Mouse (Mus musculus): ENCODE measurements at regions not wholly inside any gene's neighbourhood (a gene's known extent, or its start where the extent isn't known, plus 50 kb on each side); places are given as distances from the start of the nearest gene placed in this dataset.

DNA sequence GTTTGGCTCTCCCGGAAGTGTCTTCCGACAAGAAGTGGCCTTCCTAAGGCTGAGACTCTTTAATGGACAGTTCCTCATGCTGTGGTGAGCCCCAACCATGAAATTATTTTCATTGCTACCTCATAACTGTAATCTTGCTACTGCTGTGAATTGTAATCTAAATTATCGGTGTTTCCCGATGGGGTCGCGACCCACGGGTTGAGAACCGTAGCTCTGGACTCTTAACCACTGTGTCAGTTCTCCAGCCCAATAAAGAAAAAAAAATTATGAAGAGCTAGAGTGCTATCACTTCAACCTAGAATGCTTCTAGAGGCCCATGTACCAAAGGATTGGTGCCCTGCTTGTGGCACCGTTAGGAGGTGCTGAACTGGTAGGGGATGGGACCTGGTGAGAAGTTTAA lies 66.7 kb upstream of the Slc38a2 start:
- ATAC-seq (replicated peaks in 1 of 2; ENCODE audit: insufficient read depth in 1 of 2, low FRiP score in 2 of 2, low TSS enrichment in 1 of 2, low read depth in 1 of 2, poor library complexity in 2 of 2, severe bottlenecking in 2 of 2), result no peak

GRCm38 (mm10) chr15:96763611-96764010 lies 64.1 kb upstream of the Slc38a2 start:
- no peak for ATAC-seq (replicated peaks in 1 of 2; ENCODE audit: insufficient read depth in 1 of 2, low FRiP score in 2 of 2, low TSS enrichment in 1 of 2, low read depth in 1 of 2, poor library complexity in 2 of 2, severe bottlenecking in 2 of 2)

DNA sequence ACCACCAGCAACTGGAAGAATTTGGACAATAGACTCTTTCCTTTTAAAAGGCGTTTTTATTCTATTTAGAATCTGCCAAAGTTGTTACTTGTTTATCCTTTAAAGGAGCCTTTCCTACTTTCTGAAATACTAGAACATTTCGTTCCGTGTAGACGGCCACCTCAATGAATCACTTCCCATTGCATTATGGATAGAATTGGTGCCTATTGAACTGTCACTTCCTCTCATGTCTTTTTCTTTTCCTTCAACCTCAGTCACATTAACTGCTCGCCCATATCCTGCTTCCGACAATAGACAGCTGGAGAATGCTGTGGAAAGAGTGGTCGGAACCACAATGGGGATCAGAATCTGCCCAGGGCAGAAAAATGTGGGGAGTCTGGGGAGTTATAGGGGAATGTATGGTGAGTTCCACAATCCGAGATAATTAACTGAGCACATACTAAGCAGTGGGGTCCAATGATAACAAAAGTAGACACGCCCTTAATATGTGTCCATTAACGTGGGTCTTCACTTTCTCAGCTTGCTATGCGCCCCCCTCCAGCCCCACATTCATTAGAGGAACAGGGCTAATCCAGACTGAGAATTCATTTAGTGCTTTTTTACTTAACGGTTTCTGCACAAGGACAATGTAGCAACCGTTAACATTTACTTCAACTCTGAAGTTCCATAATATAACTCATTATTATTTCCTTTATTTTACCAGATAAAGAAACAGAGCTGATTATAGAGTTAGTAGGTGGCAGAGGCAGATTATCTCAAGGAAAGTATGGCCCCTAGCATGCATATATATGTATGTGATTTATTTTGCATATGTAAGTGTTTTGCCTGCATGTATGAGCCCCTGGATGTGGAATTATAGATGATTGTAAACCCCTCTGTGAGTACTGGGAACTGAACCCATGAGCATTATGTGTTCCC lies 59.8 kb upstream of the Slc38a2 start:
- ATAC-seq (replicated peaks in 1 of 2; ENCODE audit: insufficient read depth in 1 of 2, low FRiP score in 2 of 2, low TSS enrichment in 1 of 2, low read depth in 1 of 2, poor library complexity in 2 of 2, severe bottlenecking in 2 of 2), result no peak

DNA sequence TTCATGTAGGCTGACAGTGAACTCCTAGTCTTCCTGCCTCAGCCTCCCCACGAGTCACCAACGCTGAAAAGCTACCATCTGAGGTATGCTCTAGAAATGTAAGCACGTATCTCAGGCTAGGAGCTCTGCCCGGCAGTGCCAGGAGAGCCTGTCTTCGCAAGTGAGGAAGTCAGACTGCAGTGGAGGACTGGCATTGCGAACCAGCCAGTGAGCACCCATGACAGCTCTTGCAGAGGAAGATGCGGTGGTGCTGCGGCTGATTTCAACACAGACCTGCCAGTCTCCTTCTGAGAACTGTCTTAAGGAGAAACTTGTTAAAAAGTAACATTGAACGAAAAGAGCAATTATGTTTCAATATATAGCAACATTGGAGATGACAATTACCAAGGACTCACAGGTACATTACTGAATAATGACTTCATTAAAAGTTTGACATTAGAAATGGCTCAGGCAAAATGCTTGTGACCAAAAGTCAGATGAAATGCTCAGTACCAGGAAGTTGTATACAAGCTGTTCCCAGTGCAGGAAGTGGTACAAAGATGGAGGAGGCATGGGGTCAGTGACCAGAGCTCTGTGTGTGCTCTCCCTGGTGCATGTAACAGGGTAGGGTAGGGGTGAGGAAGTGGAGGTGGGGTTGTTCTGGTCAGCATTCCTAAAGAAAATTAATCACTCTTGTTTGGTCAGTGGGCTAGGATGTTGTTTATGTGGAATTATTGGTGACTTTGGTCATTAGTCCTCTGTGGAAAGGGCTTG lies 58.1 kb upstream of the Slc38a2 start:
- peak; percentile 89 to 93 for ATAC-seq (replicated peaks in 1 of 2; ENCODE audit: insufficient read depth in 1 of 2, low FRiP score in 2 of 2, low TSS enrichment in 1 of 2, low read depth in 1 of 2, poor library complexity in 2 of 2, severe bottlenecking in 2 of 2)

- no peak for ATAC-seq (replicated peaks in 1 of 2; ENCODE audit: insufficient read depth in 1 of 2, low FRiP score in 2 of 2, low TSS enrichment in 1 of 2, low read depth in 1 of 2, poor library complexity in 2 of 2, severe bottlenecking in 2 of 2)
These were observed 56.9 kb upstream of the Slc38a2 start for GRCm38 (mm10) chr15:96756456-96756855.

DNA sequence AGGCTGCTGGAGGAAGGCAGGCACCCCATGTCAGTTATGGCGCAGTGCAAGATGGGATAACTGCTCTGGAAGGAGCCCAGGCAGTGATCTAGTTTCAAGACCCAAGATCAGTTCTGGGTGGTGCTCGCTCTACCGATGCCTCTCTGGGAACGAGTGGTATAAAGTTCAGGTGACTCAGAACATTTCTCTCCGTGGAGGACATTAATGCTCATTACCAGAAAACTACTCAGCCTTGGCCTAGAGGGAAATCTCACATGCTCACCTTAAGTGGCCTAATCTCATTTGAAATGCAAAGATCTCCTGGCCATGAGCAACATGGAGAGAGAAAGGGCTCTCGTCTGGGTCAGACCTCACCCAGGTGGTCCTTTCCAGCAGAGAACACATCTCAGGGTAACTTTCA lies 56.4 kb upstream of the Slc38a2 start:
- no peak for ATAC-seq (replicated peaks in 1 of 2; ENCODE audit: insufficient read depth in 1 of 2, low FRiP score in 2 of 2, low TSS enrichment in 1 of 2, low read depth in 1 of 2, poor library complexity in 2 of 2, severe bottlenecking in 2 of 2)

DNA sequence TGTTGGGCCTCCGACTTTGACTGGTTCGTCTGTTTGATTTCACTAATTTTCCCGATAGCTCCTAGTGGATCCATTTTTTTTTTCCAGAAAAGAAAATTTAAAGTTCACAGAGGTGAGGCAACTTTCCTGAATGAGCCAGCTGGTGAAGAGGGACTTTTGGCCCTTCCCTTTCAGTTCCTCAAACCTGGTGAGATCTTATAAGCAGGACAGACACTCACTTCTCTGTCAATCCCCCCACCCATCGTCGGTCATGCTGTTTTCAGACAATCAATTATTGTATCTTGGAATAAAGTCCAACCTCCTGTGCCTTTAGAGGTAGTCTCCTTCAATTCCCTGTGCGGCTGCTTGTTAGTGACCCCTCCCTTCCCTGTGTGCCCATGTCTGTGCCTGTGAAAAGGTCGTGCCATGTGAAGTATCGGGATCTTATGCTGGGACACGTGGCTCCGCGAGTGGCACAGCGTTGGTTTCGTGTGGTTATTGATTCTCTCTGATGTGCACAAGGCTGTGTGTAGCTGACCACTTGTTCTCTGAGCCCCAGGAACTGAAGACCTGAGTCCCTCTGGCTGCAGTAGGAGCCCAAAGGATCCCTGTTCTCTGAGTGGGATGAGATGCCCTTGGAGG lies 55.9 kb upstream of the Slc38a2 start:
- no peak for ATAC-seq (replicated peaks in 1 of 2; ENCODE audit: insufficient read depth in 1 of 2, low FRiP score in 2 of 2, low TSS enrichment in 1 of 2, low read depth in 1 of 2, poor library complexity in 2 of 2, severe bottlenecking in 2 of 2)

- ATAC-seq (replicated peaks in 1 of 2; ENCODE audit: insufficient read depth in 1 of 2, low FRiP score in 2 of 2, low TSS enrichment in 1 of 2, low read depth in 1 of 2, poor library complexity in 2 of 2, severe bottlenecking in 2 of 2), result no peak
These were observed 54.5 kb upstream of the Slc38a2 start for GRCm38 (mm10) chr15:96754079-96754478.

- ATAC-seq (replicated peaks in 1 of 2; ENCODE audit: insufficient read depth in 1 of 2, low FRiP score in 2 of 2, low TSS enrichment in 1 of 2, low read depth in 1 of 2, poor library complexity in 2 of 2, severe bottlenecking in 2 of 2), result no peak
These were observed 53.2 kb upstream of the Slc38a2 start for GRCm38 (mm10) chr15:96752719-96753118.

DNA sequence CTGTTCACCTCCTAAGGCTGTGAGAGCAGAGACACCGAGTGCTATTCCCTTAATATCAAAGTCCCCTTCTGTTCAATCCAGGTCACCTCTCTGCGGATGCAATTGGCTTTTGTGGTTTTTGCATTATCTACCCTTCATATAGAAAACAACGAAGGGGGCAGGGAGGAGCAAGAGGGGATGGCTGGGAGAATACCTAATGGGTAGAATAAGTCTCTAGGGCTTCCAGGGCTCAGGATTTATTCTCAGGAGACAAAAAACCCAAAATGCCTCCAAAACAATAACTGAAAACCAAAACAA lies 52.5 kb upstream of the Slc38a2 start:
- no peak for ATAC-seq (replicated peaks in 1 of 2; ENCODE audit: insufficient read depth in 1 of 2, low FRiP score in 2 of 2, low TSS enrichment in 1 of 2, low read depth in 1 of 2, poor library complexity in 2 of 2, severe bottlenecking in 2 of 2)

DNA sequence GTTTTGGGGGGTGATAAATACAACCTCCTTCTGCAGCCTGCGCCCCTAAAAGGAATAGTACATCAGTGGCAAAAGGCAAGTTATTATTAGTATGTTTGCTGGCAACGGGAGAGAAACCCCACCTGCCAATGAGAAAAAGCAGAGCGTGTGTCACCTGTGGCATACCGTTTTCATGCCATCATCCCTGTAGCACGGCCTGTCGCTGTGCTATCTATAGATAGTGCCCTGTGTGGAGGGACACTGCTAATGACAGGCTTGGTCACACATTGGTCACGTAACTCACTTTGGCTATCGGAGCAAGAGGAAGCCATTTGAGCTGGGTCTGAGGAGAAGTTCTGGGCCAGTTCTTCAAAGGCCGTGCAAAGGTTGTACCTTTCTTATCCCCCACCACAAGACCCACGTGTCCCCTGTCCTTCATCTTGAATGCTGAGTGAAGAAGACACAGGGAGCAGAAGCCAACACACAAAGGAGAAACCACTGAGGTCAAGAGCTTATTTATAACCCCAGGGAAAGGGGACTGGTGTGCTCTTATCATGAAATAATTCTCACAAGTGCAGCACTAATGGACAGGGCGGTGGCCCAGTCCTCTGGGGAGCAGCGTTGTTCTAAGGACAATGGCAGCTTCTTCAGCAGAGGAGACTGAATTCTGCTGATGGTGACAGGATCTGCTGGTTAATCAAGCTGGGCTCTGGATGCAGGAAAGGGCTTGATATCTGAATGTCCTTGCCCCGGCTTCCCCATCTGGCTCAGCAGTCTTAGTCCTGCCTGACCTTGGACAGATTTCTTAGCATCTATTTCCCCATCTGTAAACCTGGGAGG lies 51.9 kb upstream of the Slc38a2 start:
- ATAC-seq (replicated peaks in 1 of 2; ENCODE audit: insufficient read depth in 1 of 2, low FRiP score in 2 of 2, low TSS enrichment in 1 of 2, low read depth in 1 of 2, poor library complexity in 2 of 2, severe bottlenecking in 2 of 2), result no peak

DNA sequence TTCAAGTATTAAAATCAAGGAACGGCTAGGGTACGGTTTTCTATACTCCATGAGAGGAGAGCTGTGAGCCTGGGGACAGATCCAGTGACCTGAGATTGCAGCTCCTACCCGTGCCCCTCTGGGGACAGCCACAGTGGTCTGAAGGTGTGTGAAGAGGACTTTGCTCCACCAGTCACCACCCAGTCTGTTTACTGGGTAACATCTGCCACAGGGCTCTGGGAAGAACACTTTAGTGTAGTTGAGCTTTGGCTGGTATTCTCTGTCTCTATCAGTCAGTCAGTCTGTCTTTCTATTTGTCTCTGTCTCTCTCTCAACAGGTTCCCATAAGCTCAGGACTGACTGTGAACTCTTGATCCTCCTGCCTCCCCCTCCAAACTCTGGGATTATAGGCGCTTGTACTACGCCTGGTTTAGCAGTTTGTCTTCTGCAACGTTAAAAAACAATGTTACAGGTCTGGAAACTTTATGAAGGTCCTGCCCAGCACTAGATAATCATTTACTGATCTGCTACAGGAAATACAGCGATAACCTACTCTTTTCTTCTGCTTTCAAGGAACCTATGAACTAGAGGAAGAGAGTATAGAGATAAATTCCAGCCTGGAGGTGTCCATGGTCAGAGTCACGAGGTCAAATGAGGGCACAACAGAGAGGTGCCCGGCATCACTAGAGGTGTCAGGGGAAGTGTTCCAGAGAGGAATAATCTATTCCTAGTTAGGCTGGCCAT lies 50.2 kb upstream of the Slc38a2 start:
- ATAC-seq (replicated peaks in 1 of 2; ENCODE audit: insufficient read depth in 1 of 2, low FRiP score in 2 of 2, low TSS enrichment in 1 of 2, low read depth in 1 of 2, poor library complexity in 2 of 2, severe bottlenecking in 2 of 2), result no peak
